Mouse (Mus musculus) midbrain, embryonic 15.5 days (tissue): ENCODE results near the gene B3gnt6. TPM values are rescaled to one million over a fixed set of nuclear protein-coding genes. Genes with fewer than 3 reads are reported as not detected.
"Not testable (repeated sequence)": the region's sequence is repeated elsewhere in the genome, so short reads cannot be mapped to it uniquely, and the experiment has no call there.

Experiments used
- ATAC-seq: fragments of 200-750 bp; cut with Nextera tagmentation; replicated peaks from 2 replicates; pipeline ENCODE4 v1.8.0; 2017; ENCODE audit warnings: moderate TSS enrichment
- H3K27ac ChIP-seq: fragments of 300-500 bp; sonication (generic); 2 replicates; pipeline ENCODE4 v1.5.1; 2015; ENCODE audit warnings: mild to moderate bottlenecking, inconsistent platforms
- H3K27me3 ChIP-seq: fragments of 300-500 bp; sonication (generic); replicated peaks from 2 replicates; pipeline ENCODE4 v1.6.1; 2015; ENCODE audit warnings: inconsistent platforms
- H3K36me3 ChIP-seq: fragments of 300-500 bp; sonication (generic); replicated peaks from 2 replicates; pipeline ENCODE4 v1.6.1; 2015; ENCODE audit warnings: inconsistent platforms
- H3K4me1 ChIP-seq: fragments of 300-500 bp; sonication (generic); 2 replicates; pipeline ENCODE4 v1.6.1; 2015; ENCODE audit warnings: inconsistent platforms
- H3K4me2 ChIP-seq: fragments of 300-500 bp; sonication (generic); 2 replicates; pipeline ENCODE4 v1.6.1; 2015; ENCODE audit warnings: inconsistent platforms, mild to moderate bottlenecking, moderate library complexity
- H3K4me3 ChIP-seq: fragments of 300-500 bp; sonication (generic); 2 replicates; pipeline ENCODE4 v1.5.1; 2015; ENCODE audit warnings: mild to moderate bottlenecking, inconsistent platforms
- H3K9ac ChIP-seq: fragments of 300-500 bp; sonication (generic); 2 replicates; pipeline ENCODE4 v1.6.1; 2015; ENCODE audit warnings: mild to moderate bottlenecking, inconsistent platforms
- H3K9me3 ChIP-seq: fragments of 300-500 bp; sonication (generic); 2 replicates; pipeline ENCODE4 v1.6.1; 2016; ENCODE audit warnings: inconsistent platforms
- WGBS: fragments of 180-500 bp; shearing (Covaris S2); methylation state at CpG from one replicate; pipeline ENCODE4 v1.1.7; 2015; ENCODE audit warnings: mixed read lengths; 5-methylcytosine and 5-hydroxymethylcytosine counted together
- polyA plus RNA-seq: library from polyadenylated mRNA; unstranded; fragments of >200 nt; fragmentation: Nextera tagmentation; extraction: Ambion mirVana; gene quantifications from 2 replicates; pipeline ENCODE4 v1.2.1, GENCODE M21; 2015

The B3gnt6 gene
- polyA plus RNA-seq, 1 experiment from 2014 or later = 0.15 TPM

- 93% methylated on average over 1 of the region's 1 CpGs for WGBS
- no peaks in the 10 kb centered on the region for H3K9me3 ChIP-seq
- H3K27me3 ChIP-seq = peaks cover 54% of the 10 kb centered on the region
- H3K9ac ChIP-seq = no peak overlapping the region
- H3K4me3 ChIP-seq = no peak overlapping the region
- peaks cover 18% of the 10 kb centered on the region for H3K4me1 ChIP-seq
- no peak for ATAC-seq
- H3K27ac ChIP-seq = no peak overlapping the region
- H3K4me2 ChIP-seq = no peak overlapping the region
- no peaks in the 10 kb centered on the region for H3K36me3 ChIP-seq
Observed at GRCm38 (mm10) chr7:98190578-98190977, 8.7 kb downstream of the B3gnt6 start.

- H3K4me1 ChIP-seq = peaks cover 18% of the 10 kb centered on the region
- H3K4me2 ChIP-seq = no peak overlapping the region
- no peak for ATAC-seq
- peaks cover 46% of the 10 kb centered on the region for H3K27me3 ChIP-seq
- no peaks in the 10 kb centered on the region for H3K36me3 ChIP-seq
- no peak overlapping the region for H3K9ac ChIP-seq
- no peaks in the 10 kb centered on the region for H3K9me3 ChIP-seq
- WGBS = 47% methylated on average over 3 of the region's 3 CpGs
- H3K4me3 ChIP-seq = no peak overlapping the region
- H3K27ac ChIP-seq = no peak overlapping the region
Observed at GRCm38 (mm10) chr7:98189745-98190144, 9.5 kb downstream of the B3gnt6 start.

GRCm38 (mm10) chr7:98188680-98189079, 10.6 kb downstream of the B3gnt6 start:
- no peak overlapping the region for H3K27ac ChIP-seq
- no peak overlapping the region for H3K4me2 ChIP-seq
- peaks cover 36% of the 10 kb centered on the region for H3K27me3 ChIP-seq
- H3K36me3 ChIP-seq = no peaks in the 10 kb centered on the region
- ATAC-seq = no peak
- H3K4me1 ChIP-seq = peaks cover 10% of the 10 kb centered on the region
- no peak overlapping the region for H3K4me3 ChIP-seq
- no peak overlapping the region for H3K9ac ChIP-seq
- 95% methylated on average over 2 of the region's 2 CpGs for WGBS
- H3K9me3 ChIP-seq = no peaks in the 10 kb centered on the region

GRCm38 (mm10) chr7:98188238-98188637, 11.0 kb downstream of the B3gnt6 start:
- Histone ChIP-seq H3K4me2 (no peak overlapping the region), H3K36me3 (no peaks in the 10 kb centered on the region), H3K9me3 (no peaks in the 10 kb centered on the region), H3K27me3 (peaks cover 32% of the 10 kb centered on the region), H3K9ac (no peak overlapping the region), H3K4me1 (peaks cover 5% of the 10 kb centered on the region), H3K27ac (no peak overlapping the region), H3K4me3 (no peak overlapping the region)
- no peak for ATAC-seq
- WGBS = 96% methylated on average over 2 of the region's 2 CpGs

- WGBS = 59% methylated on average over 3 of the region's 3 CpGs
- not testable (repeated sequence) for H3K36me3 ChIP-seq, H3K4me2 ChIP-seq, H3K4me3 ChIP-seq, H3K4me1 ChIP-seq, ATAC-seq, H3K9me3 ChIP-seq, H3K9ac ChIP-seq
- 0 out of 2 replicates have a peak overlapping the region, but pooled peaks have one; percentile 34 for H3K27ac ChIP-seq
- peaks cover 23% of the 10 kb centered on the region for H3K27me3 ChIP-seq
Observed at GRCm38 (mm10) chr7:98187332-98187731, 11.9 kb downstream of the B3gnt6 start.

GRCm38 (mm10) chr7:98186637-98187036, 12.6 kb downstream of the B3gnt6 start:
- H3K9me3 ChIP-seq = no peaks in the 10 kb centered on the region
- whole genome bisulfite sequencing = 26% methylated on average over 8 of the region's 8 CpGs

GRCm38 (mm10) chr7:98185326-98185725, 14.0 kb downstream of the B3gnt6 start:
- Histone ChIP-seq H3K4me3 (no peak overlapping the region), H3K9me3 (no peaks in the 10 kb centered on the region), H3K27ac (peak overlapping the region; percentile 51; the same call in 1 of the 2 replicates), H3K36me3 (no peaks in the 10 kb centered on the region), H3K4me1 (0 out of 2 replicates have a peak, but pooled peaks cover 3% of the 10 kb centered on the region), H3K4me2 (no peak overlapping the region), H3K27me3 (peaks cover 7% of the 10 kb centered on the region), H3K9ac (no peak overlapping the region)
- ATAC-seq = peak; percentile 40; the same call in 1 of the 2 replicates
- WGBS = 58% methylated on average over 6 of the region's 6 CpGs

More at GRCm38 (mm10) chr7:98186637-98187036, 12.6 kb downstream of the B3gnt6 start:
- H3K9ac ChIP-seq = no peak overlapping the region
- 0 out of 2 replicates have a peak, but pooled peaks cover 3% of the 10 kb centered on the region for H3K4me1 ChIP-seq
- no peak overlapping the region for H3K4me3 ChIP-seq
- peak; percentile 82 for ATAC-seq
- peaks cover 16% of the 10 kb centered on the region for H3K27me3 ChIP-seq
- no peaks in the 10 kb centered on the region for H3K36me3 ChIP-seq
- no peak overlapping the region for H3K4me2 ChIP-seq
- peak overlapping the region; percentile 34; the same call in 1 of the 2 replicates for H3K27ac ChIP-seq

GRCm38 (mm10) chr7:98178560-98179231, 20.6 kb downstream of the B3gnt6 start:
- Histone ChIP-seq H3K27me3 (peaks cover 6% of the 10 kb centered on the region; the same call in 1 of the 2 replicates), H3K9ac (peak overlapping the region; percentile 79), H3K4me2 (peak overlapping the region; percentile 81), H3K9me3 (no peaks in the 10 kb centered on the region), H3K4me3 (peak overlapping the region; percentile 93), H3K27ac (no peak overlapping the region), H3K4me1 (peaks cover 27% of the 10 kb centered on the region), H3K36me3 (no peaks in the 10 kb centered on the region)
- WGBS = 97% methylated on average over 5 of the region's 5 CpGs
- ATAC-seq = peak; percentile 30; the same call in 1 of the 2 replicates

GRCm38 (mm10) chr7:98177929-98178559, 21.2 kb downstream of the B3gnt6 start, which contains the start of gene Capn5:
Capn5 (minus strand) TSS chr7:98178274.
- peak within 1 kb of the TSS; percentile 93 for H3K4me3 ChIP-seq
- ATAC-seq = peak; percentile 89
- H3K4me2 ChIP-seq = peak within 1 kb of the TSS; percentile 81
- peak within 1 kb of the TSS; percentile 79 for H3K9ac ChIP-seq
- H3K36me3 ChIP-seq = no peaks in the 10 kb centered on the region
- peaks cover 6% of the 10 kb centered on the region; the same call in 1 of the 2 replicates for H3K27me3 ChIP-seq
- H3K27ac ChIP-seq = peak within 1 kb of the TSS; percentile 50; the same call in 1 of the 2 replicates
- WGBS = 2% methylated on average over 36 of the region's 44 CpGs
- no peaks in the 10 kb centered on the region for H3K9me3 ChIP-seq
- peaks cover 27% of the 10 kb centered on the region for H3K4me1 ChIP-seq

- H3K4me1 ChIP-seq = peaks cover 27% of the 10 kb centered on the region
- H3K36me3 ChIP-seq = no peaks in the 10 kb centered on the region
- ATAC-seq = no peak; the same call in 1 of the 2 replicates
- peak overlapping the region; percentile 81 for H3K4me2 ChIP-seq
- peaks cover 6% of the 10 kb centered on the region; the same call in 1 of the 2 replicates for H3K27me3 ChIP-seq
- peak overlapping the region; percentile 93 for H3K4me3 ChIP-seq
- peak overlapping the region; percentile 79 for H3K9ac ChIP-seq
- H3K27ac ChIP-seq = 0 out of 2 replicates have a peak overlapping the region, but pooled peaks have one; percentile 50
- H3K9me3 ChIP-seq = no peaks in the 10 kb centered on the region
- 4% methylated on average over 9 of the region's 9 CpGs for WGBS
Observed at GRCm38 (mm10) chr7:98177566-98177928, 21.7 kb downstream of the B3gnt6 start.

GRCm38 (mm10) chr7:98177071-98177485, 22.2 kb downstream of the B3gnt6 start:
- H3K36me3 ChIP-seq = no peaks in the 10 kb centered on the region
- WGBS = 56% methylated on average over 2 of the region's 2 CpGs
- H3K4me1 ChIP-seq = peaks cover 27% of the 10 kb centered on the region
- peak overlapping the region; percentile 93 for H3K4me3 ChIP-seq
- 0 out of 2 replicates have a peak, but pooled peaks cover 6% of the 10 kb centered on the region for H3K27me3 ChIP-seq
- peak; percentile 21 for ATAC-seq
- H3K4me2 ChIP-seq = peak overlapping the region; percentile 81
- H3K27ac ChIP-seq = no peak overlapping the region
- peak overlapping the region; percentile 79; the same call in 1 of the 2 replicates for H3K9ac ChIP-seq
- no peaks in the 10 kb centered on the region for H3K9me3 ChIP-seq

GRCm38 (mm10) chr7:98176322-98177070, 22.8 kb downstream of the B3gnt6 start:
- H3K9ac ChIP-seq = no peak overlapping the region

More at GRCm38 (mm10) chr7:98176322-98177070, 22.8 kb downstream of the B3gnt6 start:
- Histone ChIP-seq H3K4me3 (no peak overlapping the region), H3K4me1 (peaks cover 27% of the 10 kb centered on the region), H3K36me3 (no peaks in the 10 kb centered on the region), H3K27ac (no peak overlapping the region), H3K9me3 (no peaks in the 10 kb centered on the region), H3K27me3 (0 out of 2 replicates have a peak, but pooled peaks cover 6% of the 10 kb centered on the region), H3K4me2 (peak overlapping the region; percentile 81)
- ATAC-seq = no peak
- whole genome bisulfite sequencing = 80% methylated on average over 8 of the region's 8 CpGs
